Mouse (Mus musculus): ENCODE results near the gene Rnf216. TPM values are rescaled to one million over a fixed set of nuclear protein-coding genes. Genes with fewer than 3 reads are reported as not detected.

The Rnf216 gene
- polyA plus RNA-seq, 1 experiment from 2014 or later = 48.3 TPM

DNA sequence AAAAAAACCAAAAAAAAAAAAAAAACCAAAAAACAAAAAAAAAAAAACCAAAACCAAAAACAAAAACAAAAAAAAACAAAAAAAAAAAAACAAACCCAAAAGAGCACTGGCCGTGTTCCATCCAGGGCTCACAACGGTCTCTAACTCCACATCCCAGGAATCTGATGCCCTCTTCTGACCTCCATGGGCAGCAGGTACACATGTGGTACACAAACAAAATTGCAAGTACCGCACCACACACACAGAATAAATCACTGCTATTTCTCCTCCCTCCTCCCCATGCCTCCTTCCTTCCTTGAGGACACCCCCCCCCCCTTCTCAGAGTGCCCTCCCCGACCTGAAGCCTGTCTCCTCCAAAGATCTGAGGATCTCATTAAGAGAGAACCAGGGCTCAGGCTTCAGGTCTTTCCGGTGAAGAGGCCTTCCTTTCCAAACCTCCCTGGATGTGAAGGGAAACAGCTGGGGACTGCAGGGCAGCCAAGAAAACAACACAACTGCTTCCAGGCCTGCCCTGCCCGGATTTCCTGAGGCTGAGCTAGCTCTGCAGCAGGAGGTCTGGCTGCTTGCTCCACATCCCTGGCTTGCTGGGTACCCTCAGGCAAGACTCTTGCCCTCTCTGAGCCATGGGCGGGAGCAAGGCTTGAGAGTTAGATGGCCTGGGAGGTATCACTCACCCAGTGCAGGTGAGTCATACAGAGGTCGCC, 167.7 kb downstream of the Rnf216 start:
- peak; percentile 79 for ATAC-seq (ENCODE audit: low FRiP score, low TSS enrichment)
- no peak overlapping the region for H3K27ac ChIP-seq (ENCODE audit: low read depth, low read length)
- no peak overlapping the region for H3K4me2 ChIP-seq (replicated peaks; ENCODE audit: low read depth, low read length)

More for the DNA sequence above, 167.7 kb downstream of the Rnf216 start:
- no peak overlapping the region for H3K4me3 ChIP-seq (ENCODE audit: low read length)
- no peaks in the 10 kb centered on the region for H3K4me1 ChIP-seq (ENCODE audit: control insufficient read depth, insufficient read depth, low read length)
- WGBS = 36% methylated on average over 8 of the region's 8 CpGs
- no peaks in the 10 kb centered on the region for H3K9me3 ChIP-seq (ENCODE audit: control insufficient read depth, low read length)
- H3K9ac ChIP-seq (ENCODE audit: low read depth, low read length) = no peak overlapping the region
- H3K36me3 ChIP-seq (ENCODE audit: control insufficient read depth, insufficient read depth, low read length) = no peaks in the 10 kb centered on the region
- H3K27me3 ChIP-seq (ENCODE audit: control insufficient read depth, insufficient read depth, low read length) = no peaks in the 10 kb centered on the region

Small RNA genes within 50 kb of the gene (microRNA-seq; reads per million reads assigned to microRNA genes)
- not detected for gene Gm44405

Other genes with a start within 250 kb of the Rnf216 start
- gene Fbxl18, start 217.6 kb downstream of the Rnf216 start, polyA plus RNA-seq (2014; fragmentation: Nextera tagmentation; extraction: Ambion mirVana) = 11.7 and 14.6 TPM in 2 replicates
- 14,375 and 16,963 TPM in 2 replicates for gene Actb, start 206.2 kb downstream of the Rnf216 start, polyA plus RNA-seq (2014; fragmentation: Nextera tagmentation; extraction: Ambion mirVana)
- gene Fscn1, start 152.7 kb downstream of the Rnf216 start, polyA plus RNA-seq (2014; fragmentation: Nextera tagmentation; extraction: Ambion mirVana) = 312 and 390 TPM in 2 replicates
- 0.05 TPM in 1 of 2 replicates, not detected in the other for gene Olfr718-ps1, start 34.6 kb upstream of the Rnf216 start, polyA plus RNA-seq (2014; fragmentation: Nextera tagmentation; extraction: Ambion mirVana)
- gene Rbak, start 67.8 kb upstream of the Rnf216 start, polyA plus RNA-seq (2014; fragmentation: Nextera tagmentation; extraction: Ambion mirVana) = 11.3 and 16.1 TPM in 2 replicates
- gene Spdye4b, start 68.0 kb upstream of the Rnf216 start, polyA plus RNA-seq (2014; fragmentation: Nextera tagmentation; extraction: Ambion mirVana) = not detected in 2 replicates
- gene Spdye4a, start 113.9 kb upstream of the Rnf216 start, polyA plus RNA-seq (2014; fragmentation: Nextera tagmentation; extraction: Ambion mirVana) = not detected in 2 replicates
- gene Zfp12, start 122.2 kb upstream of the Rnf216 start, polyA plus RNA-seq (2014; fragmentation: Nextera tagmentation; extraction: Ambion mirVana) = 11.4 and 19.6 TPM in 2 replicates
- gene Zfp316, start 157.0 kb upstream of the Rnf216 start, polyA plus RNA-seq (2014; fragmentation: Nextera tagmentation; extraction: Ambion mirVana) = 2.2 and 2.5 TPM in 2 replicates
- 0.06 and 0.08 TPM in 2 replicates for gene Zfp853, start 180.6 kb upstream of the Rnf216 start, polyA plus RNA-seq (2014; fragmentation: Nextera tagmentation; extraction: Ambion mirVana)
- gene E130309D02Rik, start 202.4 kb upstream of the Rnf216 start, polyA plus RNA-seq (2014; fragmentation: Nextera tagmentation; extraction: Ambion mirVana) = 34.5 and 39.9 TPM in 2 replicates
- gene Zdhhc4, start 216.3 kb upstream of the Rnf216 start, polyA plus RNA-seq (2014; fragmentation: Nextera tagmentation; extraction: Ambion mirVana) = 63.4 and 86.2 TPM in 2 replicates
- gene Grid2ip, start 244.3 kb upstream of the Rnf216 start, polyA plus RNA-seq (2014; fragmentation: Nextera tagmentation; extraction: Ambion mirVana) = 0.06 and 0.20 TPM in 2 replicates

Data from kidney, embryonic 14.5 days (tissue).